Mouse (Mus musculus) liver, adult 2 months (tissue): ENCODE results near the gene B3gnt8.

Source experiments
- CTCF ChIP-seq: fragments of 200-500 bp; IDR thresholded peaks from 2 replicates; pipeline ENCODE4 v1.5.1; 2011; ENCODE audit warnings: low read depth, low read length, control low read depth
- POLR2A ChIP-seq: fragments of 200-500 bp; IDR thresholded peaks from 2 replicates; pipeline ENCODE4 v1.6.1; 2011; ENCODE audit warnings: low read length, control low read depth; ENCODE audit not compliant: insufficient read depth; ENCODE audit errors: extremely low read depth

GRCm38 (mm10) chr7:25618865-25619721 is 7.4 kb upstream of the B3gnt8 start, which contains the start of gene Dmac2:
- TF ChIP-seq CTCF (no peak), POLR2A (0 out of 2 replicates have a peak, but pooled peaks have one; percentile 26)
